Mouse (Mus musculus): ENCODE data around the gene Nprl2.

Gene Nprl2

GRCm38 (mm10) chr9:107534408-107535202 is 7.4 kb upstream of the Nprl2 start:
- no peak for DNase-seq (ENCODE audit: low spot score in 2 of 2)

DNA sequence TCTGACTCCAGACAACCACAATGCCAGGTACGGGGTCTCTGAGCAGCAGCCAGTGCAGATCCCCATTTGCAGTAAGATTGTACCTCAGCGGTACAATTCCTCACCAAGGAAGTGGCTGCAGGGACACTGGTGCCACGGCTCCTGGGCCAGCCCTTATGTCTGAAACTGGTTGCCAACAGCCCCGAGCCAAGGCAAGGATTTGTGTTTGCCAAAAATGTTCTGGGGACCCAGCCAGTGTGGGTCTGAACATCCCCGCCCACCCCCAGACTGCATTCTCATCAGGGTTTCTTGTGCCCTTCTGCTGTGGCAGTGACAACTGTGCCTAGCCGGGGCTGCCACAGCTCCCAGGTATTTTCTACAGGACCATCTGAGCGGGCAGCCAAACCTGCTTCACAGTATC is 3.8 kb upstream of the Nprl2 start:
- no peak for DNase-seq (ENCODE audit: low spot score in 2 of 2)

- DNase-seq (ENCODE audit: low spot score in 2 of 2) = no peak
Observed at GRCm38 (mm10) chr9:107538711-107539110, 3.3 kb upstream of the Nprl2 start.

DNA sequence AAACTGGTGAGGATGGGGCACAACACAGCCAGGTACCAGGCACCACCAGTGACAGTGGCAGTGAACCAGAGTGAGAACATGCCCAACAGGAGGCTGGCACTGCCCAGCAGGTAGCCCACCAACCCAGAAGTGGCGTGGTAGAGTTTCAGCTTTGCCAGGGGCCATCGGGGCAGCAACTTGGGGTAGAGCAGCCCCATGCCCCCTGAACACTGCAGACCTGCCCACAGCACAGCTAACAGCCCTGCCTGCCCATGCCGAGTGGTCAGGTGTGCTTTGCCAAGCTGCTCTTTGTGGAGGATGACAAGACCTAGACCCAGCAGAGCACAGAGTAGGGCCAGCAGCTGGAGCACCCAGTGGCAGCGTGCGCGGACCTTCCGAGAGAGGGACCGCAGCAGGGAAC is 2.1 kb upstream of the Nprl2 start:
- DNase-seq (ENCODE audit: low spot score in 2 of 2) = no peak

- DNase-seq (ENCODE audit: low spot score in 2 of 2) = no peak
Observed at GRCm38 (mm10) chr9:107540420-107540819, 1.6 kb upstream of the Nprl2 start.

DNA sequence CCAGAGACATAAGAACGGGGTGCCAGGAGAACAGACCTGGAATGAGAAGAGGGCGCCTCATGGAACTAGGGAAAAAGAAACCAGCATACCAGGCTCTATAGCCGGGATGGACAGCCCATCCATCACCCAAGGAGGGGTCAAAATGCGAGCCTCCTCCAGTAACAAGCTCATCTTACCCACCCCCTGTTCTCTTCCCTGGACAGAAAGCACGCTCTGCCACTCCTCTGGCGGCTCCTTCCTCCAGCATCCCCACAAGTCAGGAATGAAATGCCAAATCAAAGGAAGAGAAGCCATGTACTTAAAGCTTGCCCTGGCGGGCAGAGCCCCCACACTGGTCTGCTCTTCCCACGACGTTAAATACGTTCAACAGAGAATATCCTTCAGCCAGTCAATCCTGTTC is 1.0 kb upstream of the Nprl2 start:
- DNase-seq (ENCODE audit: low spot score in 2 of 2) = no peak

DNA sequence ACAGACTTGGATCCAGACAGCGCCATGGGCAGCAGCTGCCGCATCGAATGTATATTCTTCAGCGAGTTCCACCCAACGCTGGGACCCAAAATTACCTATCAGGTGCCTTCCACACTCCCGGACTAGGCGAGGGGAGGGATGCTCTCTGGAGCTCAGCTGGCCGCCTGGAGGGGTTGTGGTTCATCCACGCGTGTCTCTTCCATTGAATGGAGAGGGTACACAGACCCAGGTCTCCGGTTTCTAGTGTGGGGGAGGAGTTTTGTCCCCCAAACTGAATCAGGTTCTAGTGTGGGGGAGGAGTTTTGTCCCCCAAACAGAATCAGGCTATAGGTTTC is 293 bp downstream of the Nprl2 start:
- no peak for DNase-seq (ENCODE audit: low spot score in 2 of 2)

- no peak for DNase-seq (ENCODE audit: low spot score in 2 of 2)
Observed at GRCm38 (mm10) chr9:107542721-107543120, 695 bp downstream of the Nprl2 start.

GRCm38 (mm10) chr9:107543299-107543698 is 1.3 kb downstream of the Nprl2 start:
- no peak for DNase-seq (ENCODE audit: low spot score in 2 of 2)

DNA sequence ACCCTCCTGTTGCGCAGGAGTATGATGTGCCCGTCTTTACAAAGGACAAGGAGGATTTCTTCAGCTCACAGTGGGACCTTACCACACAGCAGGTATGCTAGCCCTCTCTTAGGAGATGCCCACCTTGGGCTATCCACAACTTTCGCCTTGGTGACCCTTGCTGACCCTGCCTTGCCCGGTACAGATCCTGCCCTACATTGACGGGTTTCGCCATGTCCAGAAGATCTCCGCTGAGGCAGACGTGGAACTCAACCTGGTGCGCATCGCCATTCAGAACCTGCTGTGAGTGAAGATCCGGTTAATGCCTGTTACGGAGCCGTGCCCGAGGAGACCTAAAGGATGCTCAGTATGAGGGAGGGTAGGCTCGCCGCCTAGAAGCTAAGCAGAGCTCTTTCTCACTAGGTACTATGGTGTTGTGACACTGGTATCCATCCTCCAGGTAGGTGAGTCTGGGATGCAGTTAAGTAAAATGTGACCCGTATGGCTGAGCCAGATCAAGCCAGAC is 2.2 kb downstream of the Nprl2 start:
- no peak for DNase-seq (ENCODE audit: low spot score in 2 of 2)

DNA sequence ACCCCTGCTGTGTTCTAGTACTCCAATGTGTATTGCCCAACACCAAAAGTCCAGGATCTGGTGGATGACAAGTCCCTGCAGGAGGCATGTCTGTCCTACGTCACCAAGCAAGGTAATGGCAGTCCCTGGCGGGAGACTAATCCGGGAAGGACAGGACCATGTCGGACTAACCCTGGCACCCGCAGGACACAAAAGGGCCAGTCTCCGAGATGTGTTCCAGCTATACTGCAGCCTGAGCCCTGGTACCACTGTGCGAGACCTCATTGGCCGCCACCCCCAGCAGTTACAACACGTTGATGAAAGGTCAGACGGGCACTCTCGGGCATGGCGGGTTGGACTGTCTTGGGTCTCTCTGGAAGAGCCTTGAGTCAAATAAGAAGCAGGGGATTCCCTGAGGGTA is 2.7 kb downstream of the Nprl2 start:
- no peak for DNase-seq (ENCODE audit: low spot score in 2 of 2)

GRCm38 (mm10) chr9:107545199-107545598 is 3.2 kb downstream of the Nprl2 start:
- no peak for DNase-seq (ENCODE audit: low spot score in 2 of 2)

DNA sequence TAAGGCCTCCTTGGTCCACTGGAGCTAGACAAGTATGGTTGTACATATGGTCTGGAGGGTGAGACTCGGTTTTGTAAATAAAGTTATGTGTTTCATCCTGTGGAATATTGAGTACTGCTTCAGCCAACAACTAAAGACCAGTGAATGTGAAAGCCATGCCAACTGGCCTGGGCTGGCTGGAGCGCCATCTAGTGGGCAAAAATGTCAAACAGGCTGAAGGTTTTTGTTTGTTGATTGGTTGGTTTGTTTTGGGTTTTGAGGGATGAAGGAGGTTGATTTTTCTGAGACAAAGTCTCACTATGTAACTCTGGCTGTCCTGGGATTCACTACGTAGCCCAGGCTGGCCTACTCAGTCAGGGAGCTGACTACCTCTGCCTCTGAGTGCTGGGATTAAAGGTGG is 3.6 kb downstream of the Nprl2 start:
- DNase-seq (ENCODE audit: low spot score in 2 of 2) = peak; percentile 52 to 61

DNA sequence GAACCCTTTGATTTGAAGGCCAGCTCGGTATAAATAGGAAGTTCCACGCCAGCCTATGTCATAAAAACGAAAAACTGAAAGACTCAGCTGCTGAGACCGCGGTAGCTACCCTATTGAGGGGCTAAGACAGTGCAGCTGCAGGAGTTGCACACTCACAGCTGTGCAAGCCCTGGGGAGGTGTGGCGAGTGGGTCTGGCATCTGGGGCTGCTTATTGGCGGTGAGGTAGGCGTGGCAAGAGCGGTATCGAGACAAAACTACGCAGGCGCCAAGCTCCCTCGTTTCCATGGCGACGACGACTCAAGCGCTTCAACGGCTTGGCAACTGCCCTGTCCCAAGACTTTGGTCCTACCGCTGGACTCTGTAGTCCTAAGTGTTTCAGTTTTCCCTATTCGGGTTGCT is 5.0 kb downstream of the Nprl2 start, which contains the start of gene Zmynd10:
TSS of gene Zmynd10 (plus strand) at position 273 of the 400 bp plus-strand sequence.
- DNase-seq (ENCODE audit: low spot score in 2 of 2) = peak; percentile 70 to 75

GRCm38 (mm10) chr9:107547957-107548356 is 5.9 kb downstream of the Nprl2 start:
- DNase-seq (ENCODE audit: low spot score in 2 of 2) = no peak

GRCm38 (mm10) chr9:107548820-107549219 is 6.8 kb downstream of the Nprl2 start:
- no peak for DNase-seq (ENCODE audit: low spot score in 2 of 2)

GRCm38 (mm10) chr9:107549297-107550074 is 7.5 kb downstream of the Nprl2 start:
- DNase-seq (ENCODE audit: low spot score in 2 of 2) = no peak

DNA sequence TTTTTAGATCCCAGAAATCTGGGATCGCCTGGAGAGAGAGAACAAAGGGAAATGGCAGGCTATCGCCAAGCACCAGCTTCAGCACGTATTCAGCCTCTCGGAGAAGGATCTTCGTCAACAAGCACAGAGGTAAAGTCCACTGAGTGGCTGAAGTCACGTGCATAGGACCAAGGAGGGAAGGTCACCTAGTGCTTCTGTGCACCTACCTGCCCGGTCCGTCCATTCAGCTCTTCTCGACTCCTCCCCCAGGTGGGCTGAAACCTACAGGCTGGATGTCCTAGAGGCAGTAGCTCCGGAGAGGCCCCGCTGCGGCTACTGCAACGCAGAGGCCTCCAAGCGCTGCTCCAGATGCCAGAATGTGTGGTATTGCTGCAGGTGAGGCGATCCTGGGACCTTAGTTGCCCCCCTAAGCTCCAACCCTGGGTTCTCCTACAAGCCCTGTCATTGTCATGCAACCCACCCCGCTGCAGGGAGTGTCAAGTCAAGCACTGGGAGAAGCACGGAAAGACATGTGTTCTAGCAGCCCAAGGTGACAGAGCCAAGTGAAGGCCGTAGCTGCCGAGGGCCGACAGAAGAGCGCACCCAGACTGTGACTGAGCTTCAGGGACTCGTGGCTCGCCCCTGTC is 8.6 kb downstream of the Nprl2 start:
- no peak for DNase-seq (ENCODE audit: low spot score in 2 of 2)

DNA sequence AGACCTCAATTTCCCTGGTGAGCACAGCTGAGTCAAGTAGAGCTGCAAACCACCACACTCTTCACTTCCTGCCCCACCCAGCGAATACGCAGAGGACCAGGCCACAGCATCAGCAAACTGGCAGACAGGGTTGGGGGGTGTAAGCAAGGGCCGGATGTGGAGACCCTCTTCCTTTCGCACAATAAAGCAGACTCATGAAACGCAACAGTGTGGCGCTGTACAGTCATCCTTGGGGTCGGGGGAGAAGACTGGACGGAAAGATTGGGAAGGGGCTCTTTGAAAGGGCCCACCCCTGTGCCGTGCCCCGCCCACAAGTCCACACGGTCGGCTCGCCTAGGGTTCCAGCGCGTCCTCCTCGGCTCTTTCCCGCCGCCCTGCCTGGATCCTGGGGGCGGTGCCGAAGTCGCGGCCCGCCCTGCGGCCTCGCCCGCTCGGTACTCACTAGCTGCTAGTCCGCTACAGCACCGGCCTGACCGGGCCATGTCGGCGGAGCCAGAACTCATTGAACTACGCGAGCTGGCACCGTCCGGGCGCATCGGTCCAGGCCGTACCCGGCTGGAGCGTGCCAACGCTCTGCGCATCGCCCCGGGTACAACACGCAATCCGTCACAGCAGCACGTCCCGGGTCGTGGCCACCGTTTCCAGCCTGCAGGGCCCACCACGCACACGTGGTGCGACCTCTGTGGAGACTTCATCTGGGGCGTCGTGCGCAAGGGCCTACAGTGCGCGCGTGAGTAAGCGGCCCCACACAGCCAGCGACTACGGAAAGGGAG is 9.3 kb downstream of the Nprl2 start, which contains the start of gene Rassf1:
TSS of gene Rassf1 (plus strand) at position 439 of the 773 bp plus-strand sequence.
- no peak for DNase-seq (ENCODE audit: low spot score in 2 of 2)

GRCm38 (mm10) chr9:107551890-107552355 is 9.9 kb downstream of the Nprl2 start:
- DNase-seq (ENCODE audit: low spot score in 2 of 2) = no peak

DNA sequence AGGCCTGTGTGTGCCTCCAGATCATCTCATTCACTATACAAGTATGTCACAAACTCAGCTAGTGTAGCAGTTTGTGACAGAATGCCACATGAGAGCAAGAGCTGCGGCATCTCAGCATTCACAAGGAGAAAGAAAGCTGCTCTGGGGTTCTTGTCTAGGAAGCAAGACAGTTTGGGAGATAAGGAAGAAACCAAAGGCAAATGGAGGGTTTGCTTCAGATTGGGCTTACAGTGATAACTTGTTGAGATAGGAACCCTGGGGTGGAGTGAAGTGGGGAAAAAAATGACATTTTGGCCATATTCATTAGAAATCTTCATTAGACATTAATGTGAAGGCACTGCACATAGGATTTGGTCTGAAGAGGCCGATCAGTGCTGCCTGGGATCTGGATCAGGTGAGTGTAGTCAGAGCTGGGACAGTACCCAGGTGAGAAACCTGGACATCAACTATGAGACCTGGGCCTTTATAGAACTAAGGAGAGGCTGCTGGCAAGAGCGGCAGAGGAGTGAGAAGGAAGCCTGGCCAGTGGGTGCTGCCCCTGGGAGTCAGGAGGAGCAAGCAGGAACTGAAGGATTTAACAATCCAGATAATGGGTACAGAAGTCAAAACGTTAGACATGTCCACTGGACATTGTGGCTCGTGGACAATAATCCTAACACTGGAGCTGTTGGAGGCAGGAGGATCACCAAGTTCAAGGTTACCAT is 10.8 kb downstream of the Nprl2 start:
- DNase-seq (ENCODE audit: low spot score in 2 of 2) = no peak

Data from frontal cortex, postnatal 25 days (tissue).